Mouse (Mus musculus): ENCODE data around the gene Sorbs1. TPM values are rescaled to one million over a fixed set of nuclear protein-coding genes. Genes with fewer than 3 reads are reported as not detected.
A peak's percentile ranks its signal among the peaks of the same experiment; 100 is the strongest.

Sorbs1 gene
- polyA plus RNA-seq, 1 experiment from 2014 or later: 47.9 TPM

DNA sequence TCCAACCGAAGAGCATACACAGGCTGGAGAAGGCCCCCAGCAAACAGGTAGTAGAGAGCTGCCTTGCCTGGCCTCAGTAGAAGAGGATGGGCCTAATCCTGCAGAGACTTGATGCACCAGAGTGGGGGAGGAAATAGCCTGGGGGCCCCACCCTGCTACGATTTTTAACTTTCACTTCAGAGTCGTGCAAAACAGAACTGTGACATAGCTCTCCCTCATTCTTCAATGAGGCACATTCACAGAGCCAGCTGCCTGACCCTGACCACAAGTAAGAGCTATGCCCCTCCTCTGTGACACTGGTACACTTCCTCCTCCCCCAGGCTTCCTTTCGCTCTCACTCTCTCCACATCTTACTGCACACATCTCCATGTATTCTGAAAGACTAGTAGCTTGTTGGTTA, 256.2 kb downstream of the Sorbs1 start:
- WGBS: 79% methylated on average over 4 of the region's 4 CpGs
- Histone ChIP-seq H3K4me1 (peaks cover 4% of the 10 kb centered on the region; the same call in 1 of the 2 replicates), H3K4me3 (no peak overlapping the region), H3K9me3 (replicated peaks) (no peaks in the 10 kb centered on the region), H3K27ac (replicated peaks) (no peak overlapping the region), H3K27me3 (ENCODE audit: low read depth, poor library complexity, severe bottlenecking) (no peaks in the 10 kb centered on the region), H3K36me3 (0 out of 2 replicates have a peak, but pooled peaks cover 4% of the 10 kb centered on the region)
- DNase-seq (ENCODE audit: low spot score): no peak

DNA sequence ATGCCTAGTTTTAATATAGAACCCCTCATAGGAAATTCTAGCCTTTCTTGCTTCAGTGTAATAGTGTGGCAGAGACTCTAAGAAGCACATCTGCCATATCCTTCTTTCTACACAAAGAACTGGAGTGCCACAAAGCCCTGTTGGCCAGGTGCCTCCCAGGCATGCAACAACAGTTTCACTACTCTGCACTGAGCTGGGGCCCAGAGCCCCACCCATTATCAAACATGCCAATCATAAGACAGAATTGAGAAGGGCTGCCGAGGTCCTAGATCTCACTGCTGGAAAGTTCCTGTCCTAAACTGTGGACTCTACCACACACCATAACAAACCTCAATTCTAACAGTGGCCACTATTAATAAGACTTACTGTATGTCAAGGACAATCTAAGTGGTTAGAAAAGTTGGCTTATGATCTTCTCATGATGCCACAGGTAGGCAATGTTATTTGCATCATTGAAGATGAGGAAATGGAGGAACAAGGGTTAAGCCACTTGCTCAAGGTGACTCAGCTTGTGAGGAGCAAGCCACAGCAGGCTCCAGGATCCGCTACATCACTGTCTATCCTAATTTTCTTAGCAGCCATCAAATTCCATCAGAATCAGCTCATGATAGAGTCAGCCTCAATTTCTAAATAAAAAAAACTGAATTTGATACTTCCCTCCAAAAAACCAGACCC, 257.1 kb downstream of the Sorbs1 start:
- DNase-seq (ENCODE audit: low spot score): no peak

DNA sequence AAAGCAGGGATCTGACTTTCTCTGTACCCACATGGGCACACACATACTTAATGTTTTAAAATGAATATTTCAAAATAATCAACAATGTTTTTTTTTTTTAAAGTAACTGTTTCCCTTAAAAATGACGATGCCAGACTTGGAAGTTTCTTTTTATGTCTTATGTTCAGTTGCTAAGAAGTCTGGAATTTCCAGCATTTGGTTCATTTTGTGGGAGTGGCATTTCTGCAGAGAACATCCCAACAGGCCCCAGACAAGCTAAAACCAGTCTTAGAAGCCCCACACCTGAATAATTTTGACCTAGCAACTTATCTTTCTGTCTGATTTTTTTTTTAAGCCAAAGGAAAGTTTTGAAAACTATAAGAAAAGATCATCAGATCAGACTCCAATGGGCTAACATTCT, 258.0 kb downstream of the Sorbs1 start:
- WGBS: 74% methylated on average over 1 of the region's 1 CpGs
- no peak overlapping the region for H3K27ac ChIP-seq (replicated peaks)

More for the DNA sequence above, 257.1 kb downstream of the Sorbs1 start:
- H3K36me3 ChIP-seq: 0 out of 2 replicates have a peak, but pooled peaks cover 4% of the 10 kb centered on the region
- H3K4me1 ChIP-seq: peaks cover 4% of the 10 kb centered on the region; the same call in 1 of the 2 replicates
- no peaks in the 10 kb centered on the region for H3K27me3 ChIP-seq (ENCODE audit: low read depth, poor library complexity, severe bottlenecking)
- H3K9me3 ChIP-seq (replicated peaks): no peaks in the 10 kb centered on the region
- H3K27ac ChIP-seq (replicated peaks): no peak overlapping the region
- H3K4me3 ChIP-seq: no peak overlapping the region
- WGBS: 79% methylated on average over 2 of the region's 2 CpGs

DNA sequence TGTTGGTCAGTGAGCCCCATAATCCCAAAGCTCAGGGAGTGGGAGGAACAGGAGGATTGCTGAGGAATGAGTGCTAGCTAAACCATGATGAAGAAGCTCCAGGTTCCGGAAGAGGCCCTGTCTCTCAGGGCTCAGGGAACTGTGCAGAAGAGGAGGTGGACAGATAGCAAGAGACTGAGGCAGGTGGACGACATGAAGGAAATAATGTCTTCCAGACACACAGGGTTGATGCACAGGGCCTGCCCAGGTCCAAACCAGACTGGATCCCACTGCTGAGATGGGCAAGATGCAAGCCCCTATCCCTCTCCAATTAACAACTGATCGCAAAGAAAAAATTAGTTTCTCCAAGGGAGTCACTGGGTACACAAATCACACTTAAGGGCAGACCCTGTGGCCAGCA, 258.8 kb downstream of the Sorbs1 start:
- 0 out of 2 replicates have a peak, but pooled peaks cover 4% of the 10 kb centered on the region for H3K36me3 ChIP-seq
- H3K27ac ChIP-seq (replicated peaks): no peak overlapping the region
- no peaks in the 10 kb centered on the region for H3K27me3 ChIP-seq (ENCODE audit: low read depth, poor library complexity, severe bottlenecking)
- WGBS: 84% methylated on average over 3 of the region's 3 CpGs
- DNase-seq (ENCODE audit: low spot score): no peak
- peaks cover 4% of the 10 kb centered on the region; the same call in 1 of the 2 replicates for H3K4me1 ChIP-seq
- no peak overlapping the region for H3K4me3 ChIP-seq
- H3K9me3 ChIP-seq (replicated peaks): no peaks in the 10 kb centered on the region

More for the DNA sequence above, 258.0 kb downstream of the Sorbs1 start:
- no peak overlapping the region for H3K4me3 ChIP-seq
- DNase-seq (ENCODE audit: low spot score): no peak
- H3K9me3 ChIP-seq (replicated peaks): no peaks in the 10 kb centered on the region
- no peaks in the 10 kb centered on the region for H3K27me3 ChIP-seq (ENCODE audit: low read depth, poor library complexity, severe bottlenecking)
- 0 out of 2 replicates have a peak, but pooled peaks cover 4% of the 10 kb centered on the region for H3K36me3 ChIP-seq
- peaks cover 4% of the 10 kb centered on the region; the same call in 1 of the 2 replicates for H3K4me1 ChIP-seq

DNA sequence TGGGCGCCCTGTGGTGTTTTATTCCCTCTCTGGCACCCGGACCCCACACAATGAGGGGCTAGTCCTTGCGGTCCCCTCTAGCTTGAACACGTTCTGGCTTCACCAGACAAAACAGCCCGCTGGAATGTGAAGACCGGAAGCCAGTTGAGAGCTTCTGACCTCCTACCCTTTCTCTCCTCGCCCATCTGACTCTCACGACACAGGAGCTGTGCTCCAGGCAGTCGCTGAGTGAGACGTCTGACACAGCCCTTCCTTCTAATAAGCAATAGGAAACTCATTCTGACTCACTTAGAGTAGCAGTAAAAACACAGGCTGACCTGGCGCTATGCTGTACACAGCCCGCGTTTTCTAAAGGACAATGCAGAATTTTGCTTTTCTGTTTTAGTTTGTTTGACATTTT, 259.8 kb downstream of the Sorbs1 start:
- 64% methylated on average over 13 of the region's 13 CpGs for WGBS

DNA sequence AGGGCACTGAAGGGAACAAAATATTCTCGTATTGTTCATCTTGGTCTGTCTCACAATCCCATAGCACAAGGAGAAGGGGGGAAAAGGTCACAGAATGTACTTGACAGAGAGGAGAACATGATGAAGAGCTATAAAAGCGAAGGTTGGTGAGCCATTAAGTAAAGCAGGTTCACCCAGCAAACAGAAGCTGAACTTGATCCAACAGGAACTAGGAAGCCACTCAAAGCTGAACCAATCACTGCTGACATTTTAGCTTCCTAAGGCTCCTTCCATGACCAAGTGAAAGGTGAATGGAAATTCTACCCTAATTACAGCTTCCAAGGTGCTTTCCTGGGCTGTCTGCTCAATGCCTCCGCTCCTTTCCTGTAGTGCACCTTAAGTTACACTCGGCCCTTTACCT, 262.5 kb downstream of the Sorbs1 start:
- no peak for DNase-seq (ENCODE audit: low spot score)
- H3K36me3 ChIP-seq: 0 out of 2 replicates have a peak, but pooled peaks cover 7% of the 10 kb centered on the region
- no peak overlapping the region for H3K4me3 ChIP-seq
- H3K9me3 ChIP-seq (replicated peaks): no peaks in the 10 kb centered on the region
- WGBS: 87% methylated on average over 4 of the region's 4 CpGs
- H3K27me3 ChIP-seq (ENCODE audit: low read depth, poor library complexity, severe bottlenecking): no peaks in the 10 kb centered on the region
- peaks cover 17% of the 10 kb centered on the region for H3K4me1 ChIP-seq
- H3K27ac ChIP-seq (replicated peaks): no peak overlapping the region

More for the DNA sequence above, 259.8 kb downstream of the Sorbs1 start:
- DNase-seq (ENCODE audit: low spot score): no peak
- no peak overlapping the region for H3K27ac ChIP-seq (replicated peaks)
- H3K36me3 ChIP-seq: 0 out of 2 replicates have a peak, but pooled peaks cover 8% of the 10 kb centered on the region
- H3K4me3 ChIP-seq: no peak overlapping the region
- H3K9me3 ChIP-seq (replicated peaks): no peaks in the 10 kb centered on the region
- peaks cover 4% of the 10 kb centered on the region; the same call in 1 of the 2 replicates for H3K4me1 ChIP-seq
- H3K27me3 ChIP-seq (ENCODE audit: low read depth, poor library complexity, severe bottlenecking): no peaks in the 10 kb centered on the region

DNA sequence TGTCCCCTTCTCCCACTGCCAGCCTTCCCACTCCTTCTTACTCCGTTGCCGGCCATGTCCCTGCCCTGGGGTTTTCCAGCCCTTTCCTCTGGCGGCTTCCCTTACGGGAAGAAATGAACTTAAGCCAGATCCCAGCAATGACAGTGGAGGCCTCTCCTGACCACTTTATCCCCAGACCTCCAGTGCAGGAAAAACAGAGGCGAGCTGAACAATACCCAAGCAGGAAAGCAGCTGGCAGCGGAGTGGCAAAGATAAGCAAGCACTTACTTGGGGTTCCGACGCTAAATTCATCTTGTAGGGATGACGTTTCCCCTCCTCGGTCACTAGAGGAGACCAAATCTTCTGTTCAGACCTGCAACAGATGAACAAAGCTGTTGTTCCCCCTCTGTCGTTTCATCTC, 264.2 kb downstream of the Sorbs1 start:
- WGBS: 86% methylated on average over 11 of the region's 11 CpGs
- H3K4me1 ChIP-seq: peaks cover 17% of the 10 kb centered on the region
- H3K9me3 ChIP-seq (replicated peaks): no peaks in the 10 kb centered on the region
- no peak overlapping the region for H3K27ac ChIP-seq (replicated peaks)
- H3K36me3 ChIP-seq: 0 out of 2 replicates have a peak, but pooled peaks cover 7% of the 10 kb centered on the region
- no peak for DNase-seq (ENCODE audit: low spot score)
- H3K4me3 ChIP-seq: no peak overlapping the region
- H3K27me3 ChIP-seq (ENCODE audit: low read depth, poor library complexity, severe bottlenecking): no peaks in the 10 kb centered on the region

DNA sequence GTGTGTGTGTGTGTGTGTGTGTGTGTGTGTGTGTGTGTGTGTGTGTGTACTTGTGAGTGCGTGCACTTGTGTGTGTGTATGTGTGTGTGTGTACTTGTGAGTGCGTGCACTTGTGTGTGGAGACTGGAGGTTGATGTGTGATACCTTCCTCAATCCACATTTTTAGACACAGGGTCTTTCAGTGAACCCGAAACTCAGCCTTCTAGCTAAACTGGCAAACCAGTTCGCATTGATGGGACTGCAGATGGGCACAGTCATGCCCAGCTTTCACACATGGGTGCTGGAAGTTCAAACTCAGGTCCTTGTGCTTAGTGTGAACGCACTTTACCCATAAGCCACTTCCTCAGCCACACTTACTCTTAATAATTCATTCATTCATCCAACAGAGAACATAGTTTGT, 265.1 kb downstream of the Sorbs1 start:
- WGBS: 88% methylated on average over 5 of the region's 5 CpGs
- Histone ChIP-seq H3K4me1 (peaks cover 13% of the 10 kb centered on the region), H3K9me3 (replicated peaks) (no peaks in the 10 kb centered on the region), H3K36me3 (0 out of 2 replicates have a peak, but pooled peaks cover 7% of the 10 kb centered on the region), H3K27ac (replicated peaks) (no peak overlapping the region), H3K4me3 (no peak overlapping the region), H3K27me3 (ENCODE audit: low read depth, poor library complexity, severe bottlenecking) (no peaks in the 10 kb centered on the region)
- no peak for DNase-seq (ENCODE audit: low spot score)

DNA sequence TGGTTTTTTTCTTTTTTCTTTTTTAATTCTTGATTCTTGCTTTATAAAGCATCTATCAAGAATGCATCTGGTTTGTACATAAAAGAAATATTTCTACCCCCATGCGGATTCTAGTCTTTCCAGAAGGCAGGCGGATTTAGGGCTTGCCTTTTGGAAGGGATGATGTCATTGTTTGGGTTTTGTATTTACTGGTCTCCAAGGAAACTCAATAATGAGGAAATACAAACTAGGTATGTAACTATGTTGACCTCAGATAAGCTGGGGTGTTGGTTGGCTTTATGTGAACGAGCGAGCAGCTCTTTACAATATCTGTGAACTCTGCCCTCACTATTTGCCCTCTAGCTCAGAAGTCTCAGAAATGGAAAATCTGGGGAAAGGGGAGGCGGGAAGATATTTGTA, 266.3 kb downstream of the Sorbs1 start:
- no peak overlapping the region for H3K4me3 ChIP-seq
- no peak for DNase-seq (ENCODE audit: low spot score)
- H3K9me3 ChIP-seq (replicated peaks): no peaks in the 10 kb centered on the region
- peaks cover 13% of the 10 kb centered on the region for H3K4me1 ChIP-seq
- H3K36me3 ChIP-seq: peaks cover 13% of the 10 kb centered on the region; the same call in 1 of the 2 replicates
- H3K27ac ChIP-seq (replicated peaks): peak overlapping the region; percentile 47
- H3K27me3 ChIP-seq (ENCODE audit: low read depth, poor library complexity, severe bottlenecking): no peaks in the 10 kb centered on the region
- 45% methylated on average over 5 of the region's 5 CpGs for WGBS

DNA sequence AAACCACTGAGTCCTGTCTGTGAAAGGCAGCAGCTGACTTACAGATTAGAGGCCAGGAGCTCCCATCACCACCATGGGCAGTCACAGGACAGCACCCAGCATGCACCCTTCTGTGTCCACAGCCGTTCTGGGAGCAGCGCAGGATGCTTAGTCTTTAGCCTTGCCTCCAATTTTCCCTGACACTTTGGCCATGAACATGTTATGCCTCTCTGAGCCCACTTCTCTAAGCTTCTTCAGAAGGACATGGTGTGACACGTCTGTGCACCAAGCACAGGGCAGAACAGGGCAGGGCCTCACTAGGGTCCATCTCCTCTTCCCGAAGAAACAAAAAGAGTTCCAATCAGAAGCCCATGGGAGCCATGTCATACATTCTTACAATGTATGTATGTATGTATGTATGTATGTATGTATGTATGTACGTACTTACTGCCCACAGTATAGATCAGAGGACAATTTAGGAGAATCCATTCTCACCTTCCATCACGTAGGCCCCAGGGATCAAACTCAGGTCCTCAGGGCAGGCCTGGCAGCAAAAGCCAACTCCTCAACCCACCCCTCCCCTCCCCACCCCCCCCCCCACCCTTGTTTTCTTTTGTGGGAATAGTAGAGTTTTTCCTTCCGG, 266.8 kb downstream of the Sorbs1 start:
- no peak overlapping the region for H3K4me3 ChIP-seq

More for the DNA sequence above, 266.8 kb downstream of the Sorbs1 start:
- no peak for DNase-seq (ENCODE audit: low spot score)
- H3K36me3 ChIP-seq: peaks cover 13% of the 10 kb centered on the region; the same call in 1 of the 2 replicates
- H3K9me3 ChIP-seq (replicated peaks): no peaks in the 10 kb centered on the region
- H3K27me3 ChIP-seq (ENCODE audit: low read depth, poor library complexity, severe bottlenecking): no peaks in the 10 kb centered on the region
- 78% methylated on average over 7 of the region's 7 CpGs for WGBS
- peaks cover 13% of the 10 kb centered on the region for H3K4me1 ChIP-seq
- peak overlapping the region; percentile 47 for H3K27ac ChIP-seq (replicated peaks)
